Mouse (Mus musculus) liver, postnatal 0 days (tissue): ENCODE measurements around the gene Hivep1.

Experiments
- CTCF ChIP-seq: sonication (generic); IDR thresholded peaks from 2 replicates; pipeline ENCODE4 v1.5.1; 2016; ENCODE audit warnings: antibody characterized with exemption, low read depth
- EP300 ChIP-seq: IDR thresholded peaks from 2 replicates; pipeline ENCODE4 v1.6.1; 2016; ENCODE audit warnings: antibody characterized with exemption, low read depth, mild to moderate bottlenecking

DNA sequence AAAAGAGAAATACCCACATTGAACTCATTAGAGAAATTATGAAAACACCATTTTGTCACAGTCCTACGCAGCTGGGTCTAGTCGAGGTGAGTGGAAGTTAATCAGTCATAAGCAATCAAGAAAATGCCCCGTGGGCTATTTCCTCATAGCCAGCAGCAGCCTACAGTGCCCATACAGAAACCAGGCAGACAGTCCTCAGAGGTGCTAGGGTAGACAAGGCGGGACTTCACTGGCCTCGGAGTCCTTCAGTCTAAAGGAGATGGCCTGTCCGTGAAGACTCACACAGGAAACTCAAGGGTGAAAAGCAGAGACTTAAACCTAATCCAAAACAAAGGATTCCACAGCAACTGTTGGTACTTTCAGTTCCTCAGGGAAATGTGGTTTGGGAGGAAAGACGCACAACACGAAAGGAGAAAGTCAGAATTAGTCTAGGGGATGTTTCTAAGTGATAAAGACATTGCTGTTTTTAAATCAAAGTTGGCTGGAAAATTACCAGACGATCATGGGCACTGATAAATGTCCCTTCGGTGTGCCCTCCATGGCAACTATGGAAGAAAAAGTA is 36.3 kb upstream of the Hivep1 start:
- TF ChIP-seq EP300 (no peak), CTCF (no peak)
